Comparison of ENCODE assay signal across 21 mouse cellular contexts in genomic region chr10:99336091-99336490, GRCm38 (mm10).
DNase-seq lines count a peak whose midpoint lies in the region; ATAC-seq and TF ChIP-seq lines count a peak whose summit lies in the region.
"Had no signal": no experiment of that assay in that cellular context is flagged by ENCODE, and none has a peak within 500 bp of the region (broad histone marks: within the 10 kb centered on the region; RNA-seq: fewer than 3 reads in every experiment).

No protein-coding gene starts in this region.

- H3K9ac ChIP-seq in heart, embryonic 11.5 days (ENCODE audit: low read depth, low read length): no peak overlapping the region
- H3K9ac ChIP-seq in midbrain, embryonic 11.5 days (ENCODE audit: low read length): no peak overlapping the region
- H3K9ac ChIP-seq in midbrain, postnatal 0 days (replicated peaks; ENCODE audit: low read length, poor library complexity, severe bottlenecking): no peak overlapping the region
- H3K9ac ChIP-seq: hindbrain, embryonic 12.5 days; liver, postnatal 0 days; midbrain, embryonic 12.5 days; neural tube, embryonic 15.5 days had no signal

- TF ChIP-seq CTCF in midbrain, postnatal 0 days (IDR thresholded peaks at IDR 0.05): no peak

- no peaks in the 10 kb centered on the region for H3K4me1 ChIP-seq in heart, embryonic 11.5 days (ENCODE audit: control insufficient read depth, insufficient read depth, low read length)
- H3K4me1 ChIP-seq in midbrain, embryonic 11.5 days (ENCODE audit: control insufficient read depth, insufficient read depth, low read length): no peaks in the 10 kb centered on the region
- no peaks in the 10 kb centered on the region for H3K4me1 ChIP-seq in midbrain, postnatal 0 days (ENCODE audit: insufficient read depth, low read length)
- H3K4me1 ChIP-seq: hindbrain, embryonic 12.5 days; midbrain, embryonic 12.5 days; neural tube, embryonic 15.5 days had no signal

- DNase-seq in cerebellum, postnatal 10 days: peak; percentile 10 to 27
- DNase-seq in cerebellum, postnatal 25 days: no peak
- peak; percentile 40 to 44 for DNase-seq in heart, postnatal 10 days
- DNase-seq in midbrain, embryonic 11.5 days (ENCODE audit: low spot score, missing footprints): peak; percentile 21
- DNase-seq in midbrain, postnatal 0 days (ENCODE audit: low spot score): no peak
- no peak for DNase-seq in adipocyte (ENCODE audit: low spot score)
- DNase-seq: cerebellum, adult 11 months; gastrocnemius, postnatal 36 days; liver; liver, postnatal 0 days; right cerebral cortex, postnatal 4 days; thymus, postnatal 14 days had no signal

- ATAC-seq in heart, embryonic 11.5 days (replicated peaks; ENCODE audit: insufficient number of reproducible peaks, low FRiP score, low TSS enrichment): no peak; the same call in 1 of the 2 replicates
- ATAC-seq in midbrain, embryonic 11.5 days (ENCODE audit: low FRiP score): no peak
- no peak for ATAC-seq in midbrain, postnatal 0 days (ENCODE audit: low FRiP score)
- ATAC-seq in monocyte, adult 5-6 weeks (replicated peaks; ENCODE audit: insufficient number of reproducible peaks, low FRiP score, low TSS enrichment, poor library complexity, severe bottlenecking): no peak
- ATAC-seq: forebrain, embryonic 14.5 days; liver, postnatal 0 days had no signal

- H3K36me3 ChIP-seq in heart, embryonic 11.5 days (ENCODE audit: control insufficient read depth, insufficient read depth, low read length): no peaks in the 10 kb centered on the region
- no peaks in the 10 kb centered on the region for H3K36me3 ChIP-seq in midbrain, embryonic 11.5 days (ENCODE audit: control insufficient read depth, insufficient read depth, low read length)
- H3K36me3 ChIP-seq in midbrain, postnatal 0 days (ENCODE audit: insufficient read depth, low read length): no peaks in the 10 kb centered on the region
- H3K36me3 ChIP-seq: hindbrain, embryonic 12.5 days; midbrain, embryonic 12.5 days; neural tube, embryonic 15.5 days had no signal

- intact Hi-C loops in heart, postnatal 10 days (cut with DNase I): loop anchor here (2.0 kb wide), 1 partner anchor 15 kb away; no protein-coding TSS in a partner anchor

- no peaks in the 10 kb centered on the region; the same call in 1 of the 2 replicates for H3K9me3 ChIP-seq in heart, embryonic 11.5 days (replicated peaks; ENCODE audit: control insufficient read depth, low read length)
- no peaks in the 10 kb centered on the region for H3K9me3 ChIP-seq in midbrain, embryonic 11.5 days (ENCODE audit: control insufficient read depth, low read length)
- no peaks in the 10 kb centered on the region for H3K9me3 ChIP-seq in midbrain, postnatal 0 days (ENCODE audit: low read length)
- H3K9me3 ChIP-seq: hindbrain, embryonic 12.5 days; midbrain, embryonic 12.5 days; neural tube, embryonic 15.5 days had no signal

- H3K27me3 ChIP-seq in heart, embryonic 11.5 days (ENCODE audit: control insufficient read depth, insufficient read depth, low read length): no peaks in the 10 kb centered on the region
- no peaks in the 10 kb centered on the region for H3K27me3 ChIP-seq in midbrain, embryonic 11.5 days (ENCODE audit: control insufficient read depth, insufficient read depth, low read length)
- no peaks in the 10 kb centered on the region for H3K27me3 ChIP-seq in midbrain, postnatal 0 days (ENCODE audit: insufficient read depth, low read length)
- H3K27me3 ChIP-seq: hindbrain, embryonic 12.5 days; midbrain, embryonic 12.5 days; neural tube, embryonic 15.5 days had no signal

- H3K4me2 ChIP-seq in heart, embryonic 11.5 days: no peak overlapping the region
- H3K4me2 ChIP-seq in midbrain, embryonic 11.5 days: no peak overlapping the region
- H3K4me2 ChIP-seq in midbrain, postnatal 0 days (ENCODE audit: low read depth, low read length, poor library complexity, severe bottlenecking): no peak overlapping the region
- H3K4me2 ChIP-seq: hindbrain, embryonic 12.5 days; midbrain, embryonic 12.5 days; neural tube, embryonic 15.5 days had no signal

- 51% methylated on average over 4 of the region's 4 CpGs for WGBS in heart, embryonic 11.5 days (ENCODE audit: insufficient replicate concordance)
- 96% methylated on average over 4 of the region's 4 CpGs for WGBS in midbrain, embryonic 11.5 days
- WGBS in midbrain, postnatal 0 days: 84% methylated on average over 4 of the region's 4 CpGs

- H3K27ac ChIP-seq in heart, embryonic 11.5 days (ENCODE audit: low read depth, low read length): no peak overlapping the region
- H3K27ac ChIP-seq in midbrain, embryonic 11.5 days (ENCODE audit: low read depth, low read length): no peak overlapping the region
- no peak overlapping the region for H3K27ac ChIP-seq in midbrain, postnatal 0 days (ENCODE audit: low read depth, low read length)
- H3K27ac ChIP-seq: hindbrain, embryonic 12.5 days; macrophage; midbrain, embryonic 12.5 days; neural tube, embryonic 15.5 days had no signal

- H3K4me3 ChIP-seq in heart, embryonic 11.5 days (ENCODE audit: low read depth, low read length): no peak overlapping the region
- H3K4me3 ChIP-seq in midbrain, embryonic 11.5 days (ENCODE audit: low read depth, low read length): no peak overlapping the region
- H3K4me3 ChIP-seq in midbrain, postnatal 0 days (ENCODE audit: low read depth, low read length): no peak overlapping the region
- H3K4me3 ChIP-seq: erythroblast, embryonic 14.5 days; hindbrain, embryonic 12.5 days; midbrain, embryonic 12.5 days; myocyte; neural tube, embryonic 15.5 days had no signal

Comparison
In these comparisons a context has a peak if more than half of its experiments do, and no peak if none do; other contexts are left out.
1. DNase-seq: peak in cerebellum, postnatal 10 days (2 of 2), heart, postnatal 10 days (2 of 2) and midbrain, embryonic 11.5 days (single experiment); none in cerebellum, postnatal 25 days (0 of 2), midbrain, postnatal 0 days (single experiment) and adipocyte (single experiment).